Mouse (Mus musculus) hindbrain, embryonic 11.5 days (tissue): Measurements from ENCODE around the gene Slc24a3. TPM values are rescaled to one million over a fixed set of nuclear protein-coding genes. Genes with fewer than 3 reads are reported as not detected.

ENCODE experiments used
- ATAC-seq: fragments of 200-750 bp; cut with Nextera tagmentation; 2 replicates; pipeline ENCODE4 v1.8.0; 2017; ENCODE audit warnings: mild to moderate bottlenecking, moderate TSS enrichment, moderate library complexity; ENCODE audit not compliant: low FRiP score
- DNase-seq: peaks from one replicate; pipeline ENCODE4 v3.0.0-alpha.2; 2015; ENCODE audit warnings: low spot score
- H3K27ac ChIP-seq: fragments of 300-500 bp; sonication (generic); 2 replicates; pipeline ENCODE4 v1.5.1; 2014; ENCODE audit warnings: mild to moderate bottlenecking, low read depth, low read length
- H3K27me3 ChIP-seq: fragments of 300-500 bp; sonication (generic); 2 replicates; pipeline ENCODE4 v1.6.1; 2014; ENCODE audit warnings: mild to moderate bottlenecking, low read length, moderate library complexity, mixed read lengths; ENCODE audit not compliant: control insufficient read depth, insufficient read depth
- H3K36me3 ChIP-seq: fragments of 300-500 bp; sonication (generic); 2 replicates; pipeline ENCODE4 v1.6.1; 2014; ENCODE audit warnings: mild to moderate bottlenecking, low read length, moderate library complexity, mixed read lengths; ENCODE audit not compliant: control insufficient read depth, insufficient read depth
- H3K4me1 ChIP-seq: fragments of 300-500 bp; sonication (generic); replicated peaks from 2 replicates; pipeline ENCODE4 v1.6.1; 2014; ENCODE audit warnings: low read length, mixed read lengths; ENCODE audit not compliant: control insufficient read depth, insufficient read depth
- H3K4me2 ChIP-seq: fragments of 300-500 bp; sonication (generic); replicated peaks from 2 replicates; pipeline ENCODE4 v1.6.1; 2014; ENCODE audit warnings: mild to moderate bottlenecking, low read depth, low read length
- H3K4me3 ChIP-seq: fragments of 300-500 bp; sonication (generic); 2 replicates; pipeline ENCODE4 v1.5.1; 2014; ENCODE audit warnings: low read depth, low read length
- H3K9ac ChIP-seq: fragments of 300-500 bp; sonication (generic); 2 replicates; pipeline ENCODE4 v1.6.1; 2014; ENCODE audit warnings: low read depth, low read length
- H3K9me3 ChIP-seq: fragments of 300-500 bp; sonication (generic); 2 replicates; pipeline ENCODE4 v1.6.1; 2016; ENCODE audit warnings: low read length; ENCODE audit not compliant: control insufficient read depth
- WGBS: fragments of 180-500 bp; shearing (Covaris S2); extraction: QIAGEN DNeasy Blood & Tissue Kit; methylation state at CpG from one replicate; pipeline ENCODE4 v1.1.7; 2014; 5-methylcytosine and 5-hydroxymethylcytosine counted together
- polyA plus RNA-seq: library from polyadenylated mRNA; unstranded; fragments of >200 nt; fragmentation: Nextera tagmentation; extraction: Ambion mirVana; gene quantifications from 2 replicates; pipeline ENCODE4 v1.2.1, GENCODE M21; 2014

Slc24a3 gene
- polyA plus RNA-seq, 1 experiment from 2014 or later: 2.5 TPM

DNA sequence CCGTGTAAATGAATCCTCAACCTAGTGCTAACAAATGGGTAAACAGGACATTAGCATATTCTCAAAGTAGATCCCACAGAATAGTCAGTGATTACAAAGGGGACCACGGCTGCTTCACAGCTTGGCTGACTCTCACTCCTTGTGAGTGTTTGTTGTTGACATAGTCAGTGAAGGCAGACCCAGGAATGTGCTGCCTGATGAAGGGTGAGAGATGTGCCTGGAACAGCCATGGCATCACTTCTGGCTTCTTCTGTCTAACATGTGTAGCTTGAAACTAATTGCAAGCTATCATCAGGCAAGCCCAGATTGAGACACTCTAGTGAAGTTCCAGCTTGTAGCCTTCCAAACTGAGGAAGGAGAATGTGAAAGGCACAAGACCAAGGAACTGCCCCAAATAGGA lies 151.4 kb downstream of the Slc24a3 start:
- no peak overlapping the region for H3K27ac ChIP-seq
- H3K27me3 ChIP-seq: no peaks in the 10 kb centered on the region
- no peak overlapping the region for H3K4me3 ChIP-seq
- no peak for DNase-seq
- H3K4me2 ChIP-seq: no peak overlapping the region
- no peaks in the 10 kb centered on the region for H3K9me3 ChIP-seq
- H3K4me1 ChIP-seq: no peaks in the 10 kb centered on the region
- no peak for ATAC-seq
- H3K9ac ChIP-seq: no peak overlapping the region
- H3K36me3 ChIP-seq: no peaks in the 10 kb centered on the region
- WGBS: 59% methylated on average over 2 of the region's 2 CpGs

DNA sequence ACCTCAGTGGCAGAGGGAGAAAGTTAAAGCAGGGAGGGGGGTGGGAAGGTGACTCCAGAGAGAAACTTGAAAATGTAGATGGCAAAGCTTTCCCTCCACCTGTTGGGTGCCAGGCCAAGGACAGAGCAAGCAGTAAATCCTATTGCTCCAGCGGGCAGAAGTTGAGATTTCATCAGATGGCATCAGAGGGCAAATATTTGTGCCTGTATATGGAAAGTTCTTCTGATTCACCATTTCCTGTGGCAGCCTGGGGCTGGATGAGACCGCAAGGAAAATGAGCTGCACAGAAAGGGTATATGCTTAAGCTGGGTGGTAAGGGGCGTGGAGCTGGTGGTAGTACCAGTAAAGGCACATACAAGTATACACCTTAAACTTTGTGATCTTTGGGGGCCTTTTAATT lies 153.7 kb downstream of the Slc24a3 start:
- no peak for DNase-seq
- no peak overlapping the region for H3K9ac ChIP-seq
- WGBS: 91% methylated on average over 3 of the region's 3 CpGs
- no peak overlapping the region for H3K4me3 ChIP-seq
- H3K27me3 ChIP-seq: no peaks in the 10 kb centered on the region
- no peaks in the 10 kb centered on the region for H3K36me3 ChIP-seq
- H3K4me1 ChIP-seq: no peaks in the 10 kb centered on the region
- ATAC-seq: no peak
- H3K9me3 ChIP-seq: no peaks in the 10 kb centered on the region
- H3K27ac ChIP-seq: no peak overlapping the region
- no peak overlapping the region for H3K4me2 ChIP-seq

DNA sequence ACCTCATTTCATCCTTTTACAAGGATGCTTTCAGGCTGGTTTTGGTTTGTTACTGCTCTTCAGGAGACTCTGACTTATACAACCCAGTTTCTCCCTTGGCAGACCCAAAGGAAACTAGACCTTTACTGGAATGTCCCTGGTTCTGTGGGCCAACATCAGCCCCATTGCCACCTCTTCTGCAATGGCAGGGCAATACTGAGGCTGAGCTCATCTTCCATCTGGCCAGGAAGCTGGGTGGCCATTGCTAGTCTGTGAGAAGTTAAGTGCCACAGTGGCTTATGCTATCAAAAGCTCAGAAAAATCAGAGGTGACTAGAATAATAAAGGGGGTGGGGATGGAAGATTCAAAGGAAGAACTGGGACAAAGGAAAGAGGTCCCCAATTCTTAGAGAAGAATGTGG lies 154.2 kb downstream of the Slc24a3 start:
- no peaks in the 10 kb centered on the region for H3K4me1 ChIP-seq
- H3K27me3 ChIP-seq: no peaks in the 10 kb centered on the region
- no peaks in the 10 kb centered on the region for H3K9me3 ChIP-seq
- no peak for DNase-seq
- no peaks in the 10 kb centered on the region for H3K36me3 ChIP-seq
- H3K27ac ChIP-seq: no peak overlapping the region
- H3K4me2 ChIP-seq: no peak overlapping the region
- H3K4me3 ChIP-seq: no peak overlapping the region
- no peak for ATAC-seq
- no peak overlapping the region for H3K9ac ChIP-seq

DNA sequence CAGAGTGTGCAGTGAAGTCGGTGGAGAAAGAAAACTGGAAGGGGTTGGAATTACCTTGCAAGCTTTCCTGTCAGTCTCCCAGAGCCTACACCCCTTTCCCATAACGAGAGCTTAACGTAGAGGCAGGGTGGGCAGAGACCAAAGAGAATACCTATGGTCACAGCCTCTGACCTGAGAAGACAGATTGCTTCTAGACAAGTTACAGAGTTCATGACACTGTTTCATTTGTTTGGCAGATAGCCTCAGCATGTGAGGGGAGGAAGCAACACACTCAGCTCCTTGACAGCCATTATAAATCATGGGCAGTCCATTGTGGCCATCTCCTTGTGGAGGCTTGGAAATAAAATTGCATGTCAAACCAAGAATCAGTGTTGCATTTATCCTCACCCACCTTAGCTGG lies 156.9 kb downstream of the Slc24a3 start:
- ATAC-seq: no peak
- no peaks in the 10 kb centered on the region for H3K27me3 ChIP-seq

DNA sequence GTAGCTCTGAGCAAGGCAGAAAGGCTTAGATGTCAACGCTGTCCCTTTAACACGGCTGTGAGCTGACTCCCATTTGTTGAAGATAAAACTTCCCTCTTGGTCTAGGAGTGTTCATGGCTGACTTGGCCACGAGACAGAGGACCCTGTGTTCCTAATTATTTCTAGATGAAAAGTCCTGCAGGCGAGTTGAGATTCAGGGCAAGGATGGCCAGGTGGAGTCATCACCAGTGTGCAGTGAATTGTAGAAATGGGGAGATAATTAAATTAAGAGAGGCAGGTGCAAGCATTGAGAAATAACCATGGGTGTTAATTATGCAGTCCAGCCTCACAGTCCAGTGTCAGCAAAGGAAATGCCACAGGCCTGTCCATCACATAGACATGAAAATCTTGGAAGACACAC lies 158.3 kb downstream of the Slc24a3 start:
- no peaks in the 10 kb centered on the region for H3K27me3 ChIP-seq
- H3K4me3 ChIP-seq: no peak overlapping the region
- DNase-seq: no peak
- no peak overlapping the region for H3K9ac ChIP-seq
- H3K4me1 ChIP-seq: no peaks in the 10 kb centered on the region
- no peaks in the 10 kb centered on the region for H3K9me3 ChIP-seq
- WGBS: 83% methylated on average over 4 of the region's 4 CpGs
- H3K27ac ChIP-seq: no peak overlapping the region
- no peak for ATAC-seq
- H3K36me3 ChIP-seq: no peaks in the 10 kb centered on the region
- no peak overlapping the region for H3K4me2 ChIP-seq

More for the DNA sequence above, 156.9 kb downstream of the Slc24a3 start:
- 57% methylated on average over 3 of the region's 3 CpGs for WGBS
- Histone ChIP-seq H3K9me3 (no peaks in the 10 kb centered on the region), H3K27ac (no peak overlapping the region), H3K4me2 (no peak overlapping the region), H3K36me3 (no peaks in the 10 kb centered on the region), H3K4me3 (no peak overlapping the region), H3K9ac (no peak overlapping the region), H3K4me1 (no peaks in the 10 kb centered on the region)
- no peak for DNase-seq

DNA sequence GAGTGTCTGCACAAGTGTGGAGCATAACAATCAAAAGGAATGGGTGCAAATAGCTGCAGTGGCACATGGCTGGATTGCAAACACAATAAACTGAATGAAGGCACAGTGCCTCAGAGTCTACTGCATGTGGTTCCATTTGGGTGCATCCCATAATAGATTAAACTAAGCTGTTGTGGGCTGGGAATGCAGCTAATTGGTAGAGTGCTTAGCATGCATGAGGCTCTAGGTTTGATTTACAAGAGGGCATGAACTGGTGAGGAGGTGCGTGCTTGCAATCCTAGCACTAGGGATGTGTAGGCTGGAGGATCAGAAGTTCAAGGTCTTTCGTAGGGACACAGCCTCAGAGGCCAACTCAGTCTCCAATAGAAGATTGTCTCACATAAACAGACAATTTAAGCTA lies 159.0 kb downstream of the Slc24a3 start:
- Histone ChIP-seq H3K4me3 (no peak overlapping the region), H3K9ac (no peak overlapping the region), H3K27me3 (no peaks in the 10 kb centered on the region), H3K4me2 (no peak overlapping the region), H3K9me3 (no peaks in the 10 kb centered on the region), H3K36me3 (no peaks in the 10 kb centered on the region), H3K27ac (no peak overlapping the region), H3K4me1 (no peaks in the 10 kb centered on the region)
- WGBS: 88% methylated on average over 2 of the region's 2 CpGs
- DNase-seq: no peak
- ATAC-seq: no peak

DNA sequence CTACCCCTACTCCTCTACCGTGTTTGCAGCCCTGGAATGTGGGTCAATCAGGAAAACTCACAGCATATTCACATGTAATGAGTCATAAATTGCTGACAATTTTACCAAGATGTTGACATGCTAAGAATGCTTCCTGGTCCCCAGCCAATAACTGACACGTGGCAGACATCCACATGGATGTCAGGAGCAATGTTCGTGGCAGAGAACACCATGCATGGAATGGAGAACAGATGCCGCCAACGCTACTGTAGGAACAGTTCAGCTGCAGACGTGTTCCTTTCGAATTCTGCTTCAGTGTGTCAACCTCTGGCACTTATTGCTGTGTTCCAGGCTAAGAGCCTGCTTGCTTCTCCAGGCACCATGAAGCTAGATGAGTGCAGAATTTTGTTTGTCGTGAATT lies 162.2 kb downstream of the Slc24a3 start:
- no peaks in the 10 kb centered on the region for H3K4me1 ChIP-seq
- H3K4me2 ChIP-seq: no peak overlapping the region
- H3K9me3 ChIP-seq: no peaks in the 10 kb centered on the region
- no peaks in the 10 kb centered on the region for H3K36me3 ChIP-seq
- no peak overlapping the region for H3K4me3 ChIP-seq
- no peaks in the 10 kb centered on the region for H3K27me3 ChIP-seq
- no peak overlapping the region for H3K9ac ChIP-seq
- DNase-seq: no peak
- ATAC-seq: no peak
- no peak overlapping the region for H3K27ac ChIP-seq
- WGBS: 89% methylated on average over 8 of the region's 8 CpGs

DNA sequence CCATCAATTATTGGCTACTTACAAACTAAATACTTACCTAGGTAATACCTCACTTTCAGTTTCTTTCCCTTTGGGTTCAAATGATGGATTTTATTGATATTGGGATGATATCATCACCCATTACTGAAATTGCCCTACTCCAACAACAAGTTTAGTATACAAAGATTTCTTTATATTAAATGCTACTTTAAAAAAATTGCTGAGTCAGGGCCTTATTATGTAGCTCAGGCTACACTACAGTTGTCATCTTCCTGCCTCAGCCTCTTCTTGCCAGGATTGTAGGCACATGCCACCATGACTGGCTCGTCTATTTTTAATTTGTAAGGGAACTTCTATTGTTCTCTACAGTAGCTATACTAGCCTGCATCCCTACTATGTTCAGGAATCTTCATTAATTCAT lies 164.0 kb downstream of the Slc24a3 start:
- Histone ChIP-seq H3K9me3 (no peaks in the 10 kb centered on the region), H3K4me2 (no peak overlapping the region), H3K4me3 (no peak overlapping the region), H3K4me1 (no peaks in the 10 kb centered on the region), H3K27me3 (no peaks in the 10 kb centered on the region), H3K9ac (no peak overlapping the region), H3K27ac (no peak overlapping the region), H3K36me3 (no peaks in the 10 kb centered on the region)
- DNase-seq (no peak), ATAC-seq (no peak)
- WGBS: 78% methylated on average over 1 of the region's 1 CpGs

DNA sequence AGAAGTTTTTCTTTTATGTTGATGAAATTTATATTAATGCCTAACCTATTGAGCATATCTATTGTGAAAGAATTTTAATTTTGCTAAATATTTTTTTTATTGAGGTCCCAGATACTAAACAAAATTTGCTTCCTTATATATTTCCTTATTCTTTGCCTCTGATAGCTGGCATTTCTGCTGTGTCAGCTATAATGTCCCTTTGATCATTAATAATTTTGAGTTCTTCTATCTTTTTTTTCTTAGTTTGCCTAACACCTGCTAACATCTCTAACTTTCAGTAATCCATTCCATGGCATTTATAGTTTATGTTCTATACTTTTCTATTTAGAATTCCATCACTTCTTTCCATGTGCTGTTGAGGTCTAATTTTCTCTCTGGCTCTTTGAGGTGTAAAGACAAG lies 165.9 kb downstream of the Slc24a3 start:
- ATAC-seq (no peak), DNase-seq (no peak)
- no peak overlapping the region for H3K27ac ChIP-seq
- no peaks in the 10 kb centered on the region for H3K9me3 ChIP-seq
- H3K36me3 ChIP-seq: no peaks in the 10 kb centered on the region
- H3K4me3 ChIP-seq: no peak overlapping the region
- no peak overlapping the region for H3K9ac ChIP-seq
- no peaks in the 10 kb centered on the region for H3K27me3 ChIP-seq
- no peak overlapping the region for H3K4me2 ChIP-seq
- no peaks in the 10 kb centered on the region for H3K4me1 ChIP-seq
